Mouse (Mus musculus) ES-E14 (cell line): Measurements from ENCODE around the gene Fam81b. TPM values are rescaled to one million over a fixed set of nuclear protein-coding genes. Genes with fewer than 3 reads are reported as not detected.

Experiments
- DNase-seq: peaks from one replicate; pipeline ENCODE4 v3.0.0-alpha.2; 2013; ENCODE audit warnings: low read depth, low spot score
- H3K27ac ChIP-seq: 2 replicates; pipeline ENCODE4 v1.5.1; 2012; ENCODE audit warnings: low read depth, mild to moderate bottlenecking, low read length, moderate library complexity, mixed read lengths; ENCODE audit not compliant: poor library complexity, insufficient read depth, severe bottlenecking
- H3K36me3 ChIP-seq: 2 replicates; pipeline ENCODE4 v1.6.1; 2012; ENCODE audit warnings: mild to moderate bottlenecking, low read length, moderate library complexity, mixed read lengths; ENCODE audit not compliant: control insufficient read depth, poor library complexity, insufficient read depth, severe bottlenecking
- H3K4me1 ChIP-seq, 2 experiments: fragments of 150-350 bp in 1 of 2; sonication (generic) in 1 of 2; 2 replicates each; pipeline ENCODE4 v1.6.1; 2012; ENCODE audit warnings: low read length in 2 of 2, mild to moderate bottlenecking in 1 of 2, mixed read lengths in 1 of 2; ENCODE audit not compliant: control insufficient read depth in 2 of 2, insufficient read depth in 2 of 2, poor library complexity in 1 of 2
- H3K4me3 ChIP-seq, 2 experiments: fragments of 150-350 bp in 1 of 2; sonication (generic) in 1 of 2; 2 replicates each; pipeline ENCODE4 v1.5.1; 2012; ENCODE audit warnings: low read length in 2 of 2, low read depth in 1 of 2, mild to moderate bottlenecking in 1 of 2, mixed read lengths in 1 of 2; ENCODE audit not compliant: insufficient read depth in 1 of 2, poor library complexity in 1 of 2, severe bottlenecking in 1 of 2
- H3K9ac ChIP-seq: 2 replicates; pipeline ENCODE4 v1.6.1; 2012; ENCODE audit warnings: low read depth, mild to moderate bottlenecking, low read length, mixed read lengths; ENCODE audit not compliant: poor library complexity, insufficient read depth, severe bottlenecking
- H3K9me3 ChIP-seq: fragments of 150-350 bp; sonication (generic); 2 replicates; pipeline ENCODE4 v1.6.1; 2012; ENCODE audit warnings: low read depth, mild to moderate bottlenecking, low read length; ENCODE audit not compliant: control insufficient read depth, insufficient read depth
- CHD2 ChIP-seq: IDR thresholded peaks from 2 replicates; pipeline ENCODE4 v1.6.1; 2014; ENCODE audit warnings: mild to moderate bottlenecking, low read depth, low read length, inconsistent platforms
- HCFC1 ChIP-seq: IDR thresholded peaks from 2 replicates; pipeline ENCODE4 v1.6.1; 2012; ENCODE audit warnings: low read length, inconsistent platforms, borderline replicate concordance; ENCODE audit not compliant: insufficient read depth
- MAFK ChIP-seq: IDR thresholded peaks from 2 replicates; pipeline ENCODE4 v1.6.1; 2014; ENCODE audit warnings: mild to moderate bottlenecking, low read depth, low read length, inconsistent platforms; ENCODE audit not compliant: insufficient read depth
- ZC3H11A ChIP-seq: IDR thresholded peaks from 2 replicates; pipeline ENCODE4 v1.6.1; 2012; ENCODE audit warnings: low read depth, mild to moderate bottlenecking, inconsistent platforms, low read length, borderline replicate concordance
- ZNF384 ChIP-seq: IDR thresholded peaks from 2 replicates; pipeline ENCODE4 v1.6.1; 2012; ENCODE audit warnings: low read depth, low read length, inconsistent platforms
- in situ Hi-C, 2 experiments: fragments of 600-800 bp; cut with MboI; formaldehyde crosslinking; loops; one replicate each; pipeline ENCODE4 v1.15.1; 2025; ENCODE audit warnings: low sequenced_read_pairs in 2 of 2, inconsistent platforms in 1 of 2; ENCODE audit not compliant: unreplicated experiment in 2 of 2
- total RNA-seq: library from RNA; depleted of rRNA; stranded (reverse); fragments of 300-350 nt; gene quantifications from 2 replicates; pipeline ENCODE4 v1.2.3, GENCODE M21; 2012

Gene Fam81b
- total RNA-seq, 1 experiment: not detected

- Histone ChIP-seq H3K9ac (no peak overlapping the region), H3K4me3 (no peak overlapping the region), H3K36me3 (no peaks in the 10 kb centered on the region), H3K9me3 (no peaks in the 10 kb centered on the region), H3K4me1 (no peaks in the 10 kb centered on the region), H3K27ac (no peak overlapping the region)
- no peak for DNase-seq
- TF ChIP-seq MAFK (peak; percentile 60), ZNF384 (no peak), ZC3H11A (no peak), CHD2 (no peak), HCFC1 (no peak)
- in situ Hi-C loops: no loop called here
Observed at GRCm38 (mm10) chr13:76292050-76292449, 12.8 kb downstream of the Fam81b start.

DNA sequence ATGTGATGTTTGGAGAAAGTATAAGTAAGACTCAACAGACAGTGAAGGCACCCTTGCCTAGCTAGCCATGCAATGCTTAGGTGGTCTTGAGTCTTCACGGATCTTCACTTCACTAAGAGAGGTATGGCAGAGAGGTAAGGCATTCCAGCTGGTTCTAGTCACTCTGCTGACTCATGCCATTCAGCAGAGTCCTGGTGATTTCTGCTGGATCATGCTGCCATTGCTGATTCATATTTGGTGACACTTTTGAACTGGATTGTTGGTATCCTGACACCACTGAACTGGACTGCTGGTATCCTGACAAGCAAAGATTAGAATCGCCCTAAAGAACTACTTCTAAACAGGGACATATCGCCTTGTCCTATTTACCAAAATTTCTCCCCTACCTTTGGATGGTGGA, 20.3 kb downstream of the Fam81b start:
- TF ChIP-seq ZNF384 (no peak), CHD2 (no peak), MAFK (no peak), ZC3H11A (no peak), HCFC1 (no peak)
- no peaks in the 10 kb centered on the region for H3K4me1 ChIP-seq
- DNase-seq: no peak
- H3K4me3 ChIP-seq: no peak overlapping the region
- in situ Hi-C loops: no loop called here
- no peak overlapping the region for H3K9ac ChIP-seq
- 0 out of 2 replicates have a peak, but pooled peaks cover 1% of the 10 kb centered on the region for H3K9me3 ChIP-seq
- no peaks in the 10 kb centered on the region for H3K36me3 ChIP-seq
- H3K27ac ChIP-seq: no peak overlapping the region

DNA sequence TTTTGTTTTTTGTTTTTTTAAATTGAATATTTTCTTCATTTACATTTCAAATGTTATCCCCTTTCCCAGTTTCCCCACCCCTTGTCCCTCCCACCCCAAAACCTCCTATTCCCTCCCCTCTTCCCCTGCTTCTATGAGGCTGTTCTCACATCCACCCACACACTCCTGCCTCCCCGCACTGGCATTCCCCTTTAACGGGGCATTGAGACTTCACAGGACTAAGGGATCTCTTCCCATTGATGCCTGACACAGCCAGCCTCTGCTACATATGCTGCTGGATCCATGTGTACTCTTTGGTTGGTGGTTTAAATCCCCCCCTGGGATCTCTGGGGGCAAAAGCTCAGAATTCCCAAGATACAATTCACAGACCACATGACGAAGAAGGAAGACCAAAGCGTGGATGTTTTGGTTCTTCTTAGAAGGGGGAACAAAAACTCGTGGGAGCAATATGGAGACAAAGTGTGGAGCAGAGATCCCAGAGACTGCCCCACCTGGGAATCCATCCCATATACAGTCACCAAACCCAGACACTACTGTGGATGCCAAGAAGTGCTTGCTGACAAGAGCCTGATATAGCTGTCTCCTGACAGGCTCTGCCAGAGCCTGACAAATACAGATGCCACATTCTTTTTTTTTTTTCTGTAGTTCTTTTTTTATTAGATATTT, 40.4 kb downstream of the Fam81b start:
- Histone ChIP-seq H3K4me3 (no peak overlapping the region), H3K36me3 (no peaks in the 10 kb centered on the region), H3K27ac (no peak overlapping the region), H3K4me1 (no peaks in the 10 kb centered on the region), H3K9ac (no peak overlapping the region), H3K9me3 (no peaks in the 10 kb centered on the region)
- in situ Hi-C loops: no loop called here
- TF ChIP-seq MAFK (no peak), CHD2 (no peak), HCFC1 (no peak), ZNF384 (no peak), ZC3H11A (no peak)
- DNase-seq: no peak

- Histone ChIP-seq H3K4me3 (no peak overlapping the region), H3K9ac (no peak overlapping the region), H3K36me3 (no peaks in the 10 kb centered on the region), H3K4me1 (no peaks in the 10 kb centered on the region), H3K9me3 (no peaks in the 10 kb centered on the region), H3K27ac (no peak overlapping the region)
- DNase-seq: no peak
- TF ChIP-seq HCFC1 (no peak), ZC3H11A (no peak), CHD2 (no peak), MAFK (no peak), ZNF384 (no peak)
- in situ Hi-C loops: no loop called here
Observed at GRCm38 (mm10) chr13:76258766-76259165, 46.1 kb downstream of the Fam81b start.

DNA sequence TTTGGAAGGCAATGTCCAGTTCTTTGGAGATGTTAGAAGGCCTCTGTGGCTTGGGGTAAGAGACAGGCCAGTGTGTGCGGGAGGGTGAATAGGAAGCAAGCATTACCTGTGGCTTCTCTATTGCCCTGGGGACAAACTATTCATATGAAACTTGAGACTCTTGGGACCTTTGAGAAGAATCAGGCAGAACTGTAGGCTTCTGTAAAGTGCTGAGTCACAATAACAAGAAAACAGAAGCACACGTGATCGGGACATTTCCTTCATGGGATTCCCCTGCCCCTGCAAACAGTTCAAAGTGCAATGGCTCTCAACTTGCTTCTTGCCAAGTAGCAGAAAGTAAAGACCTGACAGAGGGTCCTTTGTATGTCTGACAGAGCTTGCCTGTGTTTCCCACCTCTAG, 48.5 kb downstream of the Fam81b start:
- TF ChIP-seq HCFC1 (no peak), MAFK (0 out of 2 replicates have a peak, but pooled peaks have one; percentile 5), ZNF384 (no peak)
- Histone ChIP-seq H3K9ac (no peak overlapping the region), H3K27ac (no peak overlapping the region), H3K36me3 (no peaks in the 10 kb centered on the region), H3K4me3 (no peak overlapping the region), H3K4me1 (no peaks in the 10 kb centered on the region), H3K9me3 (no peaks in the 10 kb centered on the region)
- DNase-seq: no peak
- in situ Hi-C loops: no loop called here
